Mouse (Mus musculus) layer of hippocampus, postnatal 36 days (tissue): ENCODE data around the gene Gm10377. TPM values are rescaled to one million over a fixed set of nuclear protein-coding genes. Genes with fewer than 3 reads are reported as not detected.
"Not testable (repeated sequence)": the region's sequence is repeated elsewhere in the genome, so short reads cannot be mapped to it uniquely, and the experiment has no call there.

Experiments
- DNase-seq, 2 experiments: peaks; one replicate each; pipeline ENCODE4 v3.0.0; 2022
- total RNA-seq, 2 experiments: library from RNA; stranded (reverse); gene quantifications; 2 replicates each; pipeline ENCODE4 v1.2.3; 2021

Gene Gm10377
- not detected for total RNA-seq

DNA sequence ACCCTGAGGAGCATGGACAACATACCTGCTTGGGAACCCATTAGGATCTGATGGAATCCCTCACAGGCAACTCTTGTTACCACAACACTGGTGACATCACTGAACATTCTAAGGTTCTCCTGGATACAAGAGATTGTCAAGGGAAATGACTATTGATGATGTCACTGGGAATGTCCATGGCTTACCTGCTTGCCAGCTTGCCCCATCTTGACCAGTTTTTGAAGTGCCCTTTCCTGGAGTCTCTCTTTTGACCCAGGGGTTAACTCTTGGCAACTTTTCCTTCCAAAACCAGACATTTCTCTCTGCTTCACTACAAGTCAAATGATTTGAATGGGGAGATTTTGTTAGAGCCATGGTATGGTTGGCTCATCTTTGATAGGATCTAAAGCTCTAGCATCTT is at the start of gene Gm10377:
TSS of gene Gm10377 (minus strand) at position 101 of the 400 bp plus-strand sequence.
- not testable (repeated sequence) for DNase-seq

DNA sequence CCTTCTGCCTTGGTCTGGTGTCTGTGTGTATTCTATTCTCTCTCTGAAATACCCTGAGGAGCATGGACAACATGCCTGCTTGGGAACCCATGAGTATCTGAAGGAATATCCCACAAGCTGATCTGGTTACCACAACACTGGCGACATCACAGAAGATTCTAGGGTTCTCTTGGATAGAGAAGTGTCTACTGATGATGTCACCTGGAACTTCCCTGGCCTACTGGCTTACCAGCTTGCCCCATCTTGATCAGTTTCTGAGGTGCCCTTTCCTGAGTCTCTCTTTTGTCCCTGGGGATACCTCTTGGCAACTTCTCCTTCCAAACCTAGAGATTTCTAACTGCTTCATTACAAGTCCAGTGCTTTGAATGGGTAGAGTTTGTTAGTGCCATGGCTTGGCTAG is 29.1 kb downstream of the Gm10377 start, which contains the start of gene Gm3015:
TSS of gene Gm3015 (minus strand) at position 101 of the 400 bp plus-strand sequence.
- DNase-seq = not testable (repeated sequence)

Other genes with a start within 250 kb of the Gm10377 start
- gene Gm17124, start 198.1 kb downstream of the Gm10377 start, total RNA-seq = not detected
- not detected for gene Gm3633, start 156.1 kb downstream of the Gm10377 start, total RNA-seq
- not detected for gene Gm10378, start 142.0 kb downstream of the Gm10377 start, total RNA-seq
- gene Gm3015, start 29.2 kb downstream of the Gm10377 start, total RNA-seq = not detected
- not detected for gene Gm21977, start 55.5 kb upstream of the Gm10377 start, total RNA-seq
- gene Gm8082, start 195.6 kb upstream of the Gm10377 start, total RNA-seq = not detected
- gene Gm10376, start 217.6 kb upstream of the Gm10377 start, total RNA-seq = 1 to 10 TPM in 1 of 2 experiments, not detected in 1; 2.0 TPM